Mouse (Mus musculus) erythroblast, embryonic 14.5 days (primary cell): ENCODE measurements around the gene Tmem82.

Source experiments
- GATA1 ChIP-seq: IDR thresholded peaks from 2 replicates; pipeline ENCODE4 v1.6.1; 2012; ENCODE audit warnings: low read length, inconsistent platforms, mixed read lengths
- TAL1 ChIP-seq: IDR thresholded peaks from 3 replicates; pipeline ENCODE4 v1.6.1; 2012; ENCODE audit warnings: low read length, inconsistent platforms, mixed read lengths

DNA sequence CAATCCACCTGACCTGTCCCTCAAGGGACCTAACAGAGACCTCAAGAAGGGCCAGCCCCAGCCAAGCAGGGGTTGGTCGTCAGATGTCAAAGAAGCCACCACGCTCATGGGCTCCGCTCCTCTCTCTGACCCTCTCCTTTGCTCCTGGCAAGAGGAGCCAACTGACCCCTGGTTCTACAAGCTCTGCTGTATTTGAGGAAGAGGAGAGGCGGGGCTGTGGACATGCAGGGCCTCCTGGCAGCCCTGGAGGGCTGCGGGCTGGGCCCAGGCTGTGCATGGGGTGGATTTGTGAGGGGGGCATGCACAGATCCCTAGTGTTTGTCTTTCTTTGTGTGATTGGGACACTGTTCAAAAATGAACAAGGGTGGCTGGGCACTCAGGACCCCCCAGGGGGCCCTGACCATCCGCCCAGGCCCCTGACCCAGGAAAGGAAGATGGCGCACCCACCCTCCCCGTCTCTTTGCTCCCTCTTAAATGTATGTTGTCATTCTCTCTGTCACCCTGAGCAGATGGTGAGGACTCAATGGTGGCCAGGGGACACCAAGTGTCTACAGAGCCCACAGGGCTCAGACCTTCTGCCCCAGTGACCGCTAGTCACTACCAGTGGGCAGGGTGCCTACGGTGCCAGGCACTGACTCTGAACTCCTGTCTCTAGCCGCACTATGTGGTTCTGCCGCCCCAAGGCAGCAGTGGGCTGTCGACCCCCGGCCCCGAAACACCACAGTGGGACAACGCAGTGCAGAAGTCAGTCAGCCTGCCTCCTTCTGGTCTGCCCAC is 7.5 kb upstream of the Tmem82 start:
- TF ChIP-seq GATA1: no peak
- TF ChIP-seq TAL1: no peak
